Mouse (Mus musculus): ENCODE results near the gene 1700003E16Rik. TPM values are rescaled to one million over a fixed set of nuclear protein-coding genes. Genes with fewer than 3 reads are reported as not detected.

Gene 1700003E16Rik
- total and polyA plus RNA-seq, 2 experiments from 2014 or later: 15.6 to 18.0 TPM

GRCm38 (mm10) chr6:83185895-83186861, 30.0 kb downstream of the 1700003E16Rik start:
- TF ChIP-seq CTCF (IDR thresholded peaks at IDR 0.05): no peak
- H3K36me3 ChIP-seq (ENCODE audit: insufficient read depth, low read length): peaks cover 43% of the 10 kb centered on the region
- peak; percentile 94 for ATAC-seq (ENCODE audit: low FRiP score)
- no peaks in the 10 kb centered on the region for H3K27me3 ChIP-seq (ENCODE audit: insufficient read depth, low read length)
- peak overlapping the region; percentile 69 for H3K4me3 ChIP-seq (ENCODE audit: low read depth, low read length)
- H3K4me2 ChIP-seq (ENCODE audit: low read depth, low read length, poor library complexity, severe bottlenecking): peak overlapping the region; percentile 77
- H3K27ac ChIP-seq (ENCODE audit: low read depth, low read length): peak overlapping the region; percentile 95
- 7% methylated on average over 25 of the region's 25 CpGs for WGBS
- no peaks in the 10 kb centered on the region for H3K9me3 ChIP-seq (ENCODE audit: low read length)
- H3K4me1 ChIP-seq (ENCODE audit: insufficient read depth, low read length): peaks cover 15% of the 10 kb centered on the region; the same call in 1 of the 2 replicates
- DNase-seq (ENCODE audit: low spot score): peak; percentile 94
- H3K9ac ChIP-seq (replicated peaks; ENCODE audit: low read length, poor library complexity, severe bottlenecking): peak overlapping the region; percentile 88

GRCm38 (mm10) chr6:83186946-83187345, 30.7 kb downstream of the 1700003E16Rik start:
- H3K9me3 ChIP-seq (ENCODE audit: low read length): no peaks in the 10 kb centered on the region
- peak overlapping the region; percentile 95; the same call in 1 of the 2 replicates for H3K27ac ChIP-seq (ENCODE audit: low read depth, low read length)
- TF ChIP-seq CTCF (IDR thresholded peaks at IDR 0.05): no peak
- no peaks in the 10 kb centered on the region for H3K27me3 ChIP-seq (ENCODE audit: insufficient read depth, low read length)
- no peak for ATAC-seq (ENCODE audit: low FRiP score)
- H3K4me2 ChIP-seq (ENCODE audit: low read depth, low read length, poor library complexity, severe bottlenecking): peak overlapping the region; percentile 77
- H3K36me3 ChIP-seq (ENCODE audit: insufficient read depth, low read length): peaks cover 50% of the 10 kb centered on the region
- H3K4me1 ChIP-seq (ENCODE audit: insufficient read depth, low read length): peaks cover 15% of the 10 kb centered on the region; the same call in 1 of the 2 replicates
- peak overlapping the region; percentile 88 for H3K9ac ChIP-seq (replicated peaks; ENCODE audit: low read length, poor library complexity, severe bottlenecking)
- H3K4me3 ChIP-seq (ENCODE audit: low read depth, low read length): peak overlapping the region; percentile 69
- 68% methylated on average over 2 of the region's 2 CpGs for WGBS
- DNase-seq (ENCODE audit: low spot score): no peak

- TF ChIP-seq CTCF (IDR thresholded peaks at IDR 0.05): no peak
- ATAC-seq (ENCODE audit: low FRiP score): no peak
Observed at GRCm38 (mm10) chr6:83193571-83193970, 37.4 kb downstream of the 1700003E16Rik start.

GRCm38 (mm10) chr6:83197345-83198004, 41.3 kb downstream of the 1700003E16Rik start:
- DNase-seq (ENCODE audit: low spot score) (peak; percentile 74), ATAC-seq (ENCODE audit: low FRiP score) (0 out of 2 replicates have a peak, but pooled peaks have one; percentile 39)
- Histone ChIP-seq H3K4me2 (ENCODE audit: low read depth, low read length, poor library complexity, severe bottlenecking) (no peak overlapping the region), H3K9me3 (ENCODE audit: low read length) (no peaks in the 10 kb centered on the region), H3K4me1 (ENCODE audit: insufficient read depth, low read length) (no peaks in the 10 kb centered on the region), H3K27ac (ENCODE audit: low read depth, low read length) (no peak overlapping the region), H3K27me3 (ENCODE audit: insufficient read depth, low read length) (no peaks in the 10 kb centered on the region), H3K9ac (replicated peaks; ENCODE audit: low read length, poor library complexity, severe bottlenecking) (no peak overlapping the region), H3K4me3 (ENCODE audit: low read depth, low read length) (no peak overlapping the region), H3K36me3 (ENCODE audit: insufficient read depth, low read length) (peaks cover 78% of the 10 kb centered on the region)
- TF ChIP-seq CTCF (IDR thresholded peaks at IDR 0.05): peak; percentile 50
- 46% methylated on average over 15 of the region's 15 CpGs for WGBS

More at GRCm38 (mm10) chr6:83193571-83193970, 37.4 kb downstream of the 1700003E16Rik start:
- DNase-seq (ENCODE audit: low spot score): no peak
- no peaks in the 10 kb centered on the region for H3K9me3 ChIP-seq (ENCODE audit: low read length)
- H3K4me3 ChIP-seq (ENCODE audit: low read depth, low read length): no peak overlapping the region
- no peaks in the 10 kb centered on the region for H3K4me1 ChIP-seq (ENCODE audit: insufficient read depth, low read length)
- no peak overlapping the region for H3K27ac ChIP-seq (ENCODE audit: low read depth, low read length)
- WGBS: 90% methylated on average over 7 of the region's 7 CpGs
- H3K27me3 ChIP-seq (ENCODE audit: insufficient read depth, low read length): no peaks in the 10 kb centered on the region
- no peak overlapping the region for H3K4me2 ChIP-seq (ENCODE audit: low read depth, low read length, poor library complexity, severe bottlenecking)
- peaks cover 93% of the 10 kb centered on the region for H3K36me3 ChIP-seq (ENCODE audit: insufficient read depth, low read length)
- H3K9ac ChIP-seq (replicated peaks; ENCODE audit: low read length, poor library complexity, severe bottlenecking): no peak overlapping the region

GRCm38 (mm10) chr6:83203320-83203719, 47.1 kb downstream of the 1700003E16Rik start:
- WGBS: 84% methylated on average over 4 of the region's 4 CpGs
- H3K9me3 ChIP-seq (ENCODE audit: low read length): no peaks in the 10 kb centered on the region
- H3K4me3 ChIP-seq (ENCODE audit: low read depth, low read length): no peak overlapping the region
- H3K27ac ChIP-seq (ENCODE audit: low read depth, low read length): no peak overlapping the region
- no peak overlapping the region for H3K4me2 ChIP-seq (ENCODE audit: low read depth, low read length, poor library complexity, severe bottlenecking)
- TF ChIP-seq CTCF (IDR thresholded peaks at IDR 0.05): no peak
- no peak overlapping the region for H3K9ac ChIP-seq (replicated peaks; ENCODE audit: low read length, poor library complexity, severe bottlenecking)
- no peaks in the 10 kb centered on the region for H3K27me3 ChIP-seq (ENCODE audit: insufficient read depth, low read length)
- no peaks in the 10 kb centered on the region for H3K4me1 ChIP-seq (ENCODE audit: insufficient read depth, low read length)
- H3K36me3 ChIP-seq (ENCODE audit: insufficient read depth, low read length): peaks cover 21% of the 10 kb centered on the region
- ATAC-seq (ENCODE audit: low FRiP score): no peak
- DNase-seq (ENCODE audit: low spot score): no peak
